Mouse (Mus musculus) spleen, embryonic (tissue): ENCODE measurements around the gene Coq2.

ENCODE experiments used
- CTCF ChIA-PET: fragments of 350-600 bp; sonication (Branson Sonifier 250); formaldehyde crosslinking; loops from one replicate; lab custom pipeline; 2022; lab: Charles Lee

Gene Coq2

DNA sequence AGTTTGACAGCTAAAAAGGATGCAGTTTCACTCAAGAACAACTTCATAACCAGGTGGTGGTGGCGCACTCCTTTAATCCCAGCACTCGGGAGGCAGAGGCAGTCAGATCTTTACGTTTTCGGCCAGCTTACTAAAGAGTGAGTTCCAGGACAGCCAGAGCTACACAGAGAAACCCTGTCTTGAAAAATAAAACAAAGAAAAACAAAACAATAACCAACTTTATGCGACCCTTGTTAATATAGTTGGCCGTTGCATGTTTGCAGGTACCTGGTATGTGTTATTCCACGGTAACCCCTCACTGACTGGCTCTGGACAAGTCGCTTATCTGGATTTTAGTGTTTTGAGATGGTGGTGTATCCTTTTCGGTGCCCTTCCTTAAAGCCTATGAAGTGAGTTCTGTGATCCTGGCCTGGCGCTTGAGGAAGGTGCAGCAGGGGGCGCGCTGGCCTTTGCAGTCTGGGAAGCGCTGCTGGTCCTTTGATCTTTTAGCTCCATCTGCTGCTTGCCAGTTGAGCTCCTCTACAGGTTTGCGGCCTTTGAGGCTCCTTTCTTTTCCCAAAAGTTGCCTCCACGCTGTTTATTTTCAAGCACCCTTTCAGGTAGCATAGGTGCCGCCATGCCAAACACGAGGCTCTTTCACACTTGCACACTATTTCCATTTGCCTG is at the start of gene Coq2:
TSS of gene Coq2 (minus strand) at position 430 of the 666 bp plus-strand sequence.
- CTCF ChIA-PET: interaction anchor here (0.6 kb wide), 1 partner anchor 12 kb away, joined by 3 read pairs; no protein-coding TSS in a partner anchor

DNA sequence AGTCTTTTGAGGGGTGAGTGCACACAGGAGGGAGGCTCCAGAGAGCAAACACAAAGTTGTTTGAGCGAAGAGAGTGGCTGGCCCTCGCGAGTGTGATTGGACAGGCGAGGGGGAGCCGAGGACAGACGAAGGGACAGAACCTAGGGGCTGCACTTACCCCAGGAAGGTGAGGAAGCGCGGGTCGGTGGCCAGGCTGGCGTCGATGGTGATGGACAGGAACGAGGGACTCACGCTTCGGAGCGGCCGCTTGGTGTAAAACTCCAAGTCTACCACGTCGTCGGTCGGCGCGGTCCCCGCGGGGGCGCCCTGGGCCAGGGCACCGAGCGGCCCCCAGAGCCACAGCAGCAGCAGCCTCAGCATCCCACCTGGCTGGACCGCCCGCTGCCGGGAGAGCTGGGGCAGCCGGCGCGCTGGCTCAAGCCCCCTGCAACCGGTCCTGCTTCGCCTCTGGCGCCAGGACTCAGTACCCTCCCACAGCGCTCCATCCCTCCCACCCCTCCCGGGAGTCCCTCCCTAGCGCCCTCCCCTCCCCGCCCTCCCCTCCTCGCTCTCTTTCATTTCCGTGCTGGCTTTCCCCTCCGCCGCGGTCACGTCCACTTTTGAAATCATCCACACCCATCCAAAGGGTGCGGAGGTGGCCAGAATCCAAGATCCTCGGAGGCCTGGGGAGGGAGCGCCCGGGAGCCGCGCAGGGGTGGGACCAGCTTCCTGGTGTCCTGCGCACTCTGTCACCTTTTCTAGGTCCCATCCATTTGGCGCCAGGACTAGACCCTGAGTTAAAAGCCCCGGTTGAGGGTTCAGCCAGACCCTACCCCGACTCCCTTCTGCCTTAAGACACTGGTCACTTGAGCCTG is 44.5 kb upstream of the Coq2 start, which contains the start of gene Hpse:
TSS of gene Hpse (minus strand) at position 482 of the 854 bp plus-strand sequence.
- CTCF ChIA-PET: no interaction called here

DNA sequence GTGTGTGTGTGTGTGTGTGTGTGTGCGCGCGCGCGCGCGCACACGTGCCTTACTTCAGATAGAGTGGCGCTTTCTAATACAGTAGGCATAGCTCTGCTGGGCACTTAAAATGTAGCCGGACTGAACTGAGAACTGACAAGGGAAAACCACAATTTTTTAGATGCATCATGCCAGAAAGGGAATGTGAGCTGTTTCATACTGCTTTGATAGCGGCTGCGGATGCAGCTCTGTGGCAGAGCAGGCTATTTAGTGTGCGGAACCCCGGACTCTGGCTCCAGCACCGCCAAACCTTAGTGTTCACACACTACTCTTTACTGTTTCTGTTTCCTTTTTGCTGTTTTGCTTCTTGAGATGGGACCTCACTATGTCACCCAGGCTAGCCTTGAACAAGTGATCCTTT is 41.8 kb upstream of the Coq2 start:
- CTCF ChIA-PET: interaction anchor here (0.6 kb wide), 1 partner anchor 160 kb away, joined by 3 read pairs; no protein-coding TSS in a partner anchor

- CTCF ChIA-PET: no interaction called here
These were observed 36.3 kb upstream of the Coq2 start for GRCm38 (mm10) chr5:100711219-100711618.

DNA sequence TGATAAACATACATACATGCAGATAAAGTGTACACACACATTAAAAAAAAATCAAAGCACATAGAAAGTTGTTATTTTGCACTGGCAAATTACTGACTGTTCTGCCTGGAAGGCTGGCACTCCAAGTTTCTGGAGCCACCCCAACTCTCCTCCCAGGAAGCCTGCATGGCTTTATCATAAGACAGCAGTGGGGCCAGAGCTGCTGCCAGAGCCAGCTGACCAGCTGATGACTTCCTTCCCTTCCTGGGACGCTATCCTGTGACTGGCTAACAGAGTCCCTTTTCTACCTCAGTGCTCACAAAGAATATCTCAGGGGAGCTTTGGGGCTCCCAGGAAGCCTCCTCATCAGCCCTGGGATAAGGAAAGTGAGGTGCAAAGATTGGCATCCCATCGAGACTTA is 35.1 kb upstream of the Coq2 start:
- CTCF ChIA-PET: interaction anchor here (0.7 kb wide), 1 partner anchor 86 kb away, joined by 4 read pairs; no protein-coding TSS in a partner anchor

DNA sequence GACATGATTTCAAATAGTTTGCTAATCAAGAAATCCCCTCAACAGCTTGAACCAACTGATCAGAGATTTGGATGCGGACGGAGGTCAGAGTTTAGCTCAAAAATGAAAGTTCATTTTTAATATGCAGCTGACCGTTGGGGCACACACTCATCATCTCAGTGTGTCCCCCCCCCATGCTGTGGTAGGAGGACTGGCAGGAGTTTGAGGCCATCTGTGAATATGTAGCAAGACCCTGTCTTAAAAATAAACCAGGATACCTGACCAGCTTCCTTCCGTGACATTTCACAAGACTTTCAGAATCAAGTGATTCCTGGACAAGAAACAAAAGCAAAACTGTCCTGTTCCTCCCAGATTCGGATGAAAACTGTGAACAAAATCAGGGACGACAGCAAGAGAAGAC is 34.1 kb upstream of the Coq2 start:
- CTCF ChIA-PET: no interaction called here

DNA sequence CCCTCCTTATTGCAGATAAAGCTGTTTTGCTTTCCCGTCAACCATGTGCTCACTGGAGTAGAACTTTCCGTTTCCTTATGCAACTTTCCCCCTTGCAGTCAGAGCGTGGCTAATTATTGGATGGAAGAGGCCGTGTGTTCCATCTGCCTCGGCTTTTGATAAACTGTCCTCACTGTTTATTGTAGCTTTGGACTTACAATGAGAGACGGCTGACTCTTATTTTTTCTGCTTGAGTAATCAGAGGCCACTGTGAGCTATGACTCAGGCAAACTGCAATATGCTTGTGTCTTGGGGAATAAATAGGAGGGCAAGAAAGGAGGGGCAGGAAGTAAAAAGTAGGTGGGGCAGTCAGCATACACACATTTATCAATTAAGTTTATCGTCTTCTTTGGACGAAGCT is 31.7 kb upstream of the Coq2 start:
- CTCF ChIA-PET: no interaction called here

DNA sequence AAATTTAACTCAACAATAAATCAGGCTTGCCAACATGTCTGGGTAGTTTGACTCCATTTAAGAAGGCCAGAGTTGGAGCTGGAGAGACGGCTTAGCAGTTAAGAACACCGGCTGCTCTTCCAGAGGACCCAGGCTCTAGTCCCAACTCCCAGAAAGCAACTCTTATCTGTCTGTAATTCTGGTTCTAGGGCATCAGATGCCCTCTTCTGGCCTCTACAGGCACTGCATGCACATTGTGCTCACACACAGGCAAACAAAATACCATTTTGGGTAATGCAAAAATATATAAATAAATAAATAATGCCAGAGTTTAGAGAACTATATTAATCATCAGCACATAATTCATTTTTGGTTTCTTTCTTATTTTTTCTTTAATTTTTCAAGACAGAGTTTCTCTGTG is 29.3 kb upstream of the Coq2 start:
- CTCF ChIA-PET: no interaction called here

GRCm38 (mm10) chr5:100702325-100702724 is 27.4 kb upstream of the Coq2 start:
- CTCF ChIA-PET: no interaction called here

GRCm38 (mm10) chr5:100700861-100701620 is 26.1 kb upstream of the Coq2 start:
- CTCF ChIA-PET: no interaction called here

GRCm38 (mm10) chr5:100697886-100698285 is 22.9 kb upstream of the Coq2 start:
- CTCF ChIA-PET: no interaction called here

- CTCF ChIA-PET: no interaction called here
These were observed 22.5 kb upstream of the Coq2 start for GRCm38 (mm10) chr5:100697398-100697797.

DNA sequence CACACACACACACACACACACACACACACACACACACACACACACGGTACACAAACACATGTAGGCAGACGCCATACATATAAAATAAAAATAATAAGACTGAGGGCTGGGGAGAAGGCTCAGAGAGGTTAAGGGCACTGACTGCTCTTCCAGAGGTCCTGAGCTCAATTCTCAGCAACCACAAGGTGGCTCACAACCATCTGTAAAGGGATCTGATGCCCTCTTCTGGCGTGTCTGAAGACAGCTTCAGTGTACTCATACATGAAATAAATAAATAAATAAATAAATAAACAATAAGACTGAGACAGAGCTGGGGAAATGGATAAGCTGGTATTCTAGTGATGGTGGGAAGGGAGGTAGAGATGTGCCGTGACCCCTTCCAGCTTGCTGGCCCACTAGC is 10.7 kb upstream of the Coq2 start:
- CTCF ChIA-PET: no interaction called here

DNA sequence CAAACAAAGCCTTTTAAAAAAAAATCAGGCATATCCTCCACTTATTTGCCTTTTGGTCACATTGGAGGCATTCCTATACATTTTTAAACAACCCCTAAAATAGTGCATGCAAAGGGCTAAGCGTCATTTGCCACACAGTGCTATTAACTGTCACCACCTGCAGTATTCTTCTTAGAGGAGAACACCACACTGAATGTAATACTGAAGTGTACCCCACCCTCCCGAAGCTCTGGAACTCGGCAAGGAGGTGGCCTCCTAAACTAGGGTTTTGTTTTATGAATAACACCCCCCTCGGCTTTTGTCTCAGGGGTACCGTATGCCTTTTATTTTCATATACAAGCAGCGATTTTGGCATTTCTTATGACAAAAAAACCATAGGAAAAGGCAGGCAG is 5.6 kb upstream of the Coq2 start:
- CTCF ChIA-PET: no interaction called here

- CTCF ChIA-PET: no interaction called here
These were observed 5.1 kb upstream of the Coq2 start for GRCm38 (mm10) chr5:100679911-100680541.

DNA sequence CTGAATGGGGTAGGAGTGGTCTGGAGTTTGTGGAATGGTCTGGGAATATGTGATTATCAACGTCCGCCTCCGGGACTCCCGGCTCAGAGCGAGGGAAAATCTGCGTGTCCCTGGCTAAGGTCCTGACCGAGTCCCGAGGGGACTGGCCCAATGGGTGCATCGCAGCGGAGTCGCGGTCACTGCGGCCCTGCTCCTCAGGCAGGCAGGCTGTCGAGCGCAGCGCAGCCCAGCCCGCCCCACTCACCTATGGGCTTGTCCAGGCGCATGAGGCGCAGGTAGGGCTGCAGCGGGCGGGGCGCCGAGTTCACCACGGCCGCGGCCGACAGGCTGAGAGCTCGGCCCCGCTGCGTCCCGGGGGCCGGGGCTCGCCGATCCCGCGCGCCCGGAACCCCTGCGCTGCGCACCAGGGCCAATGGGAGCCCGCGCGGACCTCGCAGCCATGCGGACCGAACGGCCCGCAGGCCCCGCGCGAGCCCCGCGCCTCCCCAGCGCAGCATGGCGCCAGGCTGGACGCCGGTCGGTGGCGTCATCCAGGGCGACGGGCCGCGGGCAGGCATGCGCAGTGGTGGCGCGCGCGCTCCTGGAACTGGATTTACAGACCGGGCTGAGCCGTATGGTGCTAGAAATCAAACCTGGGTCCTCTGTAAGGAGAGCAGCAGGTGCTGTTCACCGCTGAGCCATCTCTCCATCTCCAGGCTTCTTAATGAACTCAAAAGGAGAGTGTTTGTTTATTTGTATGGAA is 1.0 kb downstream of the Coq2 start:
- CTCF ChIA-PET: interaction anchor here (0.6 to 0.8 kb wide), 2 partner anchors 10 to 118 kb away, joined by 3 to 4 read pairs; no protein-coding TSS in a partner anchor

DNA sequence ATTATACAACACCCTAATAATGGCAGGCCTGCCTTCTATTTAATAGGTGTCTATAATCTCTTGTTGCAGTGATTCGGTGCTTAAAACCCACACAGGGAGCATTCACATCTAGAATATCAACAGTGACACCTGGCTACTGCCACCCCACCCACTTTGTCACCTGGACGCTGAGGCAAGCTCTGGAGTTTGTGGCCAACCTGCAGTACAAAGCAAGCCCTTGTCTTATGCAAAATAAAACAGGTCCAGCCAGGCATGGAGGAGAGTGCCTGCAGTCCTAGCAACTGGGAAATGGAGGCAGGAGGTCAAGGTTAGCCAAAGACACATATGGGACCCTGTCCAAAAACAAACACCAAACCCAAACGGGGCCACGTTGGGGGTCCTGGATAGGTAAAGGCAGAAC is 2.5 kb downstream of the Coq2 start:
- CTCF ChIA-PET: no interaction called here

- CTCF ChIA-PET: no interaction called here
These were observed 3.0 kb downstream of the Coq2 start for GRCm38 (mm10) chr5:100671897-100672296.

DNA sequence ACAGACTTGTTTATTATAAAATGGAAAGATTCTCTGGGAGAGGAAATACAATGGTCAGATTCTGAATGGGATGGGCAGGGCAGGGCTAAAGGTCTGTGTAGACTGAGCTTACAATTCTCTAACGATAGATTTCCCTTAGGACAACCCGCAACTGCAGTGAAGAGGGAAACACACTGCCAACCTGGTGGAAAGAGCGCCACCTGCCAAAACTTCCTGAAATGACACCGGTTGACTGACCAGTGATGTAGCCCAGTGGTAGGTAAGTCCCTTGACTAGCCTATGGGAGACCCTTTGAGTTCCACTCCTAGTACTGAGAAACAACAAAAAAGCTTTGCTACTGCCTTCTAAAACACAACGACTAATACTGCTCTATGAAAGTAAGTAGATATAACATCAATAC is 3.5 kb downstream of the Coq2 start:
- CTCF ChIA-PET: no interaction called here

GRCm38 (mm10) chr5:100666965-100667364 is 8.0 kb downstream of the Coq2 start:
- CTCF ChIA-PET: interaction anchor here (0.8 kb wide), 1 partner anchor 171 kb away, joined by 4 read pairs; no protein-coding TSS in a partner anchor

DNA sequence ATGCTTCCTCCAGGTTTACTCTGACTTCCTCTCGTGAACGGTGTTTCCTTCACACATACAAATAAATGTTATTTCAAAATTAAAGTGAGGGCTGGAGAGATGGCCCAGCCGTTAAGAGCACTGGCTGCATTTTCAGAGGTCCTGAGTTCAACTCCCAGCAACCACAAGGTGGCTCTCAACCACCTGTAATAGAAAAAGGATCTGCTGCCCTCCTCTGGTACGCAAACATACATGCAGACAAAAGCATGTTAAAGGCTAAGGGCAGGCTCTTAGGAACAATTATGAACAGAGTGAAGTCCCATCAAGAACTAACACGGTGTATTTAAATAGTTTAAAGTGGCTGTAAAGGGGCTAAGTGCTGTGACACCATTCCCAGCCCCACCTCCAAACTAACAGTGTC is 11.1 kb downstream of the Coq2 start:
- CTCF ChIA-PET: no interaction called here
